8 mouse cellular contexts compared by ENCODE assay signal in genomic region chr2:93217015-93217414, GRCm38 (mm10). TPM values are rescaled to one million over a fixed set of nuclear protein-coding genes. Genes with fewer than 3 reads are reported as not detected.
DNase-seq lines count a peak whose midpoint lies in the region; ATAC-seq and TF ChIP-seq lines count a peak whose summit lies in the region.

No protein-coding gene starts in this region.

- peak; percentile 8; the same call in 1 of the 2 replicates for ATAC-seq in G1E (ENCODE audit: extremely low read depth, insufficient number of reproducible peaks, low FRiP score, poor library complexity, severe bottlenecking)

- H3K27me3 ChIP-seq in G1E (ENCODE audit: insufficient read depth, low read length), result peaks cover 7% of the 10 kb centered on the region; the same call in 1 of the 2 replicates

- H3K4me3 ChIP-seq in G1E (ENCODE audit: low read depth, low read length), result no peak overlapping the region

- DNase-seq in G1E (ENCODE audit: low spot score), result peak; percentile 52
- DNase-seq in cerebellum, adult 18-20 months, result peak; percentile 95 to 96
- peak; percentile 84 for DNase-seq in forelimb bud, embryonic 11.5 days (ENCODE audit: low read depth, low spot score)
- DNase-seq in heart, postnatal 4 days, result peak; percentile 95
- peak; percentile 79 for DNase-seq in layer of hippocampus, adult 9-10 months (ENCODE audit: low spot score)
- peak; percentile 93 for DNase-seq in lung, postnatal 10 days
- DNase-seq in retina, postnatal 7 days (ENCODE audit: low read depth, low spot score), result peak; percentile 74
- DNase-seq in urinary bladder, adult 18-20 months (ENCODE audit: low spot score in 2 of 2), result peak; percentile 64 to 74

- peak; percentile 33; the same call in 1 of the 2 replicates for TF ChIP-seq CTCF in G1E (IDR thresholded peaks at IDR 0.05; ENCODE audit: low read depth, low read length)

- H3K36me3 ChIP-seq in G1E (replicated peaks), result no peaks in the 10 kb centered on the region

- no peaks in the 10 kb centered on the region for H3K9me3 ChIP-seq in G1E (replicated peaks)

- H3K4me1 ChIP-seq in G1E (ENCODE audit: insufficient read depth, low read depth, low read length), result no peaks in the 10 kb centered on the region

RNA-seq across cellular contexts. Expression of gene Trp53i11, which starts 29.7 kb away (rescaled TPM):
- total RNA-seq in G1E (2014; fragmentation: Nextera tagmentation) (not detected in 2 replicates), G1E (2017) (not detected in 2 replicates)
- not detected in 2 replicates for polyA plus RNA-seq in G1E (2012)
- 10 to 100 TPM; 79.0 to 82.5 TPM for total RNA-seq in heart, postnatal 4 days (2021)

Comparison
In these comparisons a context has a peak if more than half of its experiments do, and no peak if none do; other contexts are left out.
1. RNA of gene Trp53i11, which starts 29.7 kb away (total RNA-seq): 79.0 to 82.5 TPM in heart, postnatal 4 days; not detected in G1E; every median in the first group is over 10 times any median in the second.
2. Peak in every context shown above with its lines, with median percentiles within 50 percentile points of each other: DNase-seq.